Mouse (Mus musculus): ENCODE measurements at regions not wholly inside any gene's neighbourhood (a gene's known extent, or its start where the extent isn't known, plus 50 kb on each side); places are given as distances from the start of the nearest gene placed in this dataset.

- DNase-seq (ENCODE audit: low spot score): no peak
- ATAC-seq (replicated peaks; ENCODE audit: low FRiP score): no peak
- no peak overlapping the region for H3K4me3 ChIP-seq (ENCODE audit: low read depth, low read length)
- 89% methylated on average over 4 of the region's 4 CpGs for WGBS
- no peak overlapping the region for H3K4me2 ChIP-seq (ENCODE audit: low read depth, low read length, severe bottlenecking)
- no peaks in the 10 kb centered on the region for H3K9me3 ChIP-seq (ENCODE audit: control insufficient read depth, low read length)
- H3K27me3 ChIP-seq (ENCODE audit: control insufficient read depth, insufficient read depth, low read length): no peaks in the 10 kb centered on the region
- H3K9ac ChIP-seq (ENCODE audit: low read length): no peak overlapping the region
- H3K36me3 ChIP-seq (ENCODE audit: control insufficient read depth, insufficient read depth, low read length): no peaks in the 10 kb centered on the region
- H3K27ac ChIP-seq (ENCODE audit: low read depth, low read length): no peak overlapping the region
- no peaks in the 10 kb centered on the region for H3K4me1 ChIP-seq (replicated peaks; ENCODE audit: control insufficient read depth, insufficient read depth, low read length)
Observed at GRCm38 (mm10) chr1:185823226-185823625, 293.9 kb downstream of the Lyplal1 start.

- H3K4me3 ChIP-seq (ENCODE audit: low read depth, low read length): no peak overlapping the region
- no peaks in the 10 kb centered on the region for H3K9me3 ChIP-seq (ENCODE audit: control insufficient read depth, low read length)
- ATAC-seq (replicated peaks; ENCODE audit: low FRiP score) (no peak), DNase-seq (ENCODE audit: low spot score) (no peak)
- no peak overlapping the region for H3K27ac ChIP-seq (ENCODE audit: low read depth, low read length)
- H3K27me3 ChIP-seq (ENCODE audit: control insufficient read depth, insufficient read depth, low read length): no peaks in the 10 kb centered on the region
- WGBS: 46% methylated on average over 5 of the region's 5 CpGs
- no peaks in the 10 kb centered on the region for H3K36me3 ChIP-seq (ENCODE audit: control insufficient read depth, insufficient read depth, low read length)
- no peaks in the 10 kb centered on the region for H3K4me1 ChIP-seq (replicated peaks; ENCODE audit: control insufficient read depth, insufficient read depth, low read length)
- no peak overlapping the region for H3K4me2 ChIP-seq (ENCODE audit: low read depth, low read length, severe bottlenecking)
- no peak overlapping the region for H3K9ac ChIP-seq (ENCODE audit: low read length)
Observed at GRCm38 (mm10) chr1:185823956-185824355, 293.2 kb downstream of the Lyplal1 start.

- H3K36me3 ChIP-seq (ENCODE audit: control insufficient read depth, insufficient read depth, low read length): no peaks in the 10 kb centered on the region
- H3K9me3 ChIP-seq (ENCODE audit: control insufficient read depth, low read length): no peaks in the 10 kb centered on the region
- no peak overlapping the region for H3K4me2 ChIP-seq (ENCODE audit: low read depth, low read length, severe bottlenecking)
- H3K9ac ChIP-seq (ENCODE audit: low read length): no peak overlapping the region
- ATAC-seq (replicated peaks; ENCODE audit: low FRiP score): no peak
- no peak overlapping the region for H3K27ac ChIP-seq (ENCODE audit: low read depth, low read length)
- DNase-seq (ENCODE audit: low spot score): no peak
- H3K4me1 ChIP-seq (replicated peaks; ENCODE audit: control insufficient read depth, insufficient read depth, low read length): no peaks in the 10 kb centered on the region
- 84% methylated on average over 2 of the region's 2 CpGs for WGBS
- H3K4me3 ChIP-seq (ENCODE audit: low read depth, low read length): no peak overlapping the region
- no peaks in the 10 kb centered on the region for H3K27me3 ChIP-seq (ENCODE audit: control insufficient read depth, insufficient read depth, low read length)
Observed at GRCm38 (mm10) chr1:185827986-185828385, 289.1 kb downstream of the Lyplal1 start.

- ATAC-seq (replicated peaks; ENCODE audit: low FRiP score): no peak
Observed at GRCm38 (mm10) chr1:185828486-185828885, 288.6 kb downstream of the Lyplal1 start.

GRCm38 (mm10) chr1:185832059-185832458 lies 285.1 kb downstream of the Lyplal1 start:
- Histone ChIP-seq H3K36me3 (ENCODE audit: control insufficient read depth, insufficient read depth, low read length) (no peaks in the 10 kb centered on the region), H3K4me2 (ENCODE audit: low read depth, low read length, severe bottlenecking) (no peak overlapping the region), H3K27me3 (ENCODE audit: control insufficient read depth, insufficient read depth, low read length) (no peaks in the 10 kb centered on the region), H3K4me3 (ENCODE audit: low read depth, low read length) (no peak overlapping the region), H3K9ac (ENCODE audit: low read length) (no peak overlapping the region), H3K27ac (ENCODE audit: low read depth, low read length) (no peak overlapping the region), H3K9me3 (ENCODE audit: control insufficient read depth, low read length) (no peaks in the 10 kb centered on the region), H3K4me1 (replicated peaks; ENCODE audit: control insufficient read depth, insufficient read depth, low read length) (no peaks in the 10 kb centered on the region)
- no peak for DNase-seq (ENCODE audit: low spot score)
- ATAC-seq (replicated peaks; ENCODE audit: low FRiP score): no peak
- WGBS: 86% methylated on average over 4 of the region's 4 CpGs

More at GRCm38 (mm10) chr1:185828486-185828885, 288.6 kb downstream of the Lyplal1 start:
- Histone ChIP-seq H3K9ac (ENCODE audit: low read length) (no peak overlapping the region), H3K27me3 (ENCODE audit: control insufficient read depth, insufficient read depth, low read length) (no peaks in the 10 kb centered on the region), H3K36me3 (ENCODE audit: control insufficient read depth, insufficient read depth, low read length) (no peaks in the 10 kb centered on the region), H3K27ac (ENCODE audit: low read depth, low read length) (no peak overlapping the region), H3K4me3 (ENCODE audit: low read depth, low read length) (no peak overlapping the region), H3K9me3 (ENCODE audit: control insufficient read depth, low read length) (no peaks in the 10 kb centered on the region), H3K4me2 (ENCODE audit: low read depth, low read length, severe bottlenecking) (no peak overlapping the region), H3K4me1 (replicated peaks; ENCODE audit: control insufficient read depth, insufficient read depth, low read length) (no peaks in the 10 kb centered on the region)
- 84% methylated on average over 6 of the region's 6 CpGs for WGBS
- DNase-seq (ENCODE audit: low spot score): no peak

- no peak overlapping the region for H3K4me3 ChIP-seq (ENCODE audit: low read depth, low read length)
- no peaks in the 10 kb centered on the region for H3K27me3 ChIP-seq (ENCODE audit: control insufficient read depth, insufficient read depth, low read length)
- no peak overlapping the region for H3K27ac ChIP-seq (ENCODE audit: low read depth, low read length)
- H3K36me3 ChIP-seq (ENCODE audit: control insufficient read depth, insufficient read depth, low read length): no peaks in the 10 kb centered on the region
- no peak for DNase-seq (ENCODE audit: low spot score)
- H3K4me2 ChIP-seq (ENCODE audit: low read depth, low read length, severe bottlenecking): no peak overlapping the region
- H3K4me1 ChIP-seq (replicated peaks; ENCODE audit: control insufficient read depth, insufficient read depth, low read length): no peaks in the 10 kb centered on the region
- H3K9me3 ChIP-seq (ENCODE audit: control insufficient read depth, low read length): no peaks in the 10 kb centered on the region
- H3K9ac ChIP-seq (ENCODE audit: low read length): no peak overlapping the region
- peak; percentile 59; the same call in 1 of the 2 replicates for ATAC-seq (replicated peaks; ENCODE audit: low FRiP score)
- WGBS: 50% methylated on average over 6 of the region's 6 CpGs
Observed at GRCm38 (mm10) chr1:185834171-185834570, 282.9 kb downstream of the Lyplal1 start.

- no peaks in the 10 kb centered on the region for H3K9me3 ChIP-seq (ENCODE audit: control insufficient read depth, low read length)
- H3K4me3 ChIP-seq (ENCODE audit: low read depth, low read length): no peak overlapping the region
- no peaks in the 10 kb centered on the region for H3K36me3 ChIP-seq (ENCODE audit: control insufficient read depth, insufficient read depth, low read length)
- H3K27ac ChIP-seq (ENCODE audit: low read depth, low read length): no peak overlapping the region
- DNase-seq (ENCODE audit: low spot score): no peak
- no peaks in the 10 kb centered on the region for H3K4me1 ChIP-seq (replicated peaks; ENCODE audit: control insufficient read depth, insufficient read depth, low read length)
- H3K9ac ChIP-seq (ENCODE audit: low read length): no peak overlapping the region
- H3K27me3 ChIP-seq (ENCODE audit: control insufficient read depth, insufficient read depth, low read length): no peaks in the 10 kb centered on the region
- 72% methylated on average over 13 of the region's 13 CpGs for WGBS
- no peak overlapping the region for H3K4me2 ChIP-seq (ENCODE audit: low read depth, low read length, severe bottlenecking)
- no peak for ATAC-seq (replicated peaks; ENCODE audit: low FRiP score)
Observed at GRCm38 (mm10) chr1:185836632-185837281, 280.4 kb downstream of the Lyplal1 start.

- Histone ChIP-seq H3K27ac (ENCODE audit: low read depth, low read length) (no peak overlapping the region), H3K9ac (ENCODE audit: low read length) (no peak overlapping the region), H3K4me2 (ENCODE audit: low read depth, low read length, severe bottlenecking) (no peak overlapping the region), H3K27me3 (ENCODE audit: control insufficient read depth, insufficient read depth, low read length) (no peaks in the 10 kb centered on the region), H3K4me3 (ENCODE audit: low read depth, low read length) (no peak overlapping the region), H3K36me3 (ENCODE audit: control insufficient read depth, insufficient read depth, low read length) (no peaks in the 10 kb centered on the region), H3K9me3 (ENCODE audit: control insufficient read depth, low read length) (no peaks in the 10 kb centered on the region), H3K4me1 (replicated peaks; ENCODE audit: control insufficient read depth, insufficient read depth, low read length) (no peaks in the 10 kb centered on the region)
- DNase-seq (ENCODE audit: low spot score) (no peak), ATAC-seq (replicated peaks; ENCODE audit: low FRiP score) (no peak)
- WGBS: 89% methylated on average over 12 of the region's 12 CpGs
Observed at GRCm38 (mm10) chr1:185842481-185842880, 274.6 kb downstream of the Lyplal1 start.

GRCm38 (mm10) chr1:185847161-185847560 lies 269.9 kb downstream of the Lyplal1 start:
- Histone ChIP-seq H3K4me3 (ENCODE audit: low read depth, low read length) (no peak overlapping the region), H3K4me1 (replicated peaks; ENCODE audit: control insufficient read depth, insufficient read depth, low read length) (no peaks in the 10 kb centered on the region), H3K4me2 (ENCODE audit: low read depth, low read length, severe bottlenecking) (no peak overlapping the region), H3K9me3 (ENCODE audit: control insufficient read depth, low read length) (no peaks in the 10 kb centered on the region), H3K9ac (ENCODE audit: low read length) (no peak overlapping the region), H3K27ac (ENCODE audit: low read depth, low read length) (no peak overlapping the region), H3K27me3 (ENCODE audit: control insufficient read depth, insufficient read depth, low read length) (no peaks in the 10 kb centered on the region), H3K36me3 (ENCODE audit: control insufficient read depth, insufficient read depth, low read length) (no peaks in the 10 kb centered on the region)
- DNase-seq (ENCODE audit: low spot score) (no peak), ATAC-seq (replicated peaks; ENCODE audit: low FRiP score) (no peak)
- WGBS: 91% methylated on average over 6 of the region's 6 CpGs

All from forebrain, embryonic 11.5 days (tissue).